8 mouse cellular contexts compared by ENCODE assay signal in genomic region chr17:12757990-12758389, GRCm38 (mm10). TPM values are rescaled to one million over a fixed set of nuclear protein-coding genes. Genes with fewer than 3 reads are reported as not detected.
DNase-seq lines count a peak whose midpoint lies in the region; ATAC-seq and TF ChIP-seq lines count a peak whose summit lies in the region.

No protein-coding gene starts in this region.

- 32% methylated on average over 5 of the region's 5 CpGs for WGBS in heart, embryonic 16.5 days
- WGBS in thymus, adult 2 months, result 51% methylated on average over 5 of the region's 5 CpGs

- H3K4me2 ChIP-seq in CH12.LX (ENCODE audit: insufficient read depth, low read depth, poor library complexity, severe bottlenecking), result peak overlapping the region; percentile 46; the same call in 1 of the 2 replicates
- H3K4me2 ChIP-seq in heart, embryonic 16.5 days (ENCODE audit: low read depth, low read length), result peak overlapping the region; percentile 5; the same call in 1 of the 2 replicates
- H3K4me2 ChIP-seq in myocyte (ENCODE audit: low read depth), result peak overlapping the region; percentile 57

- H3K27me3 ChIP-seq in CH12.LX (replicated peaks), result no peaks in the 10 kb centered on the region
- H3K27me3 ChIP-seq in heart, embryonic 16.5 days (ENCODE audit: control insufficient read depth, insufficient read depth, low read length), result no peaks in the 10 kb centered on the region
- no peaks in the 10 kb centered on the region for H3K27me3 ChIP-seq in myocyte (ENCODE audit: control insufficient read depth, insufficient read depth, insufficient read length)
- no peaks in the 10 kb centered on the region for H3K27me3 ChIP-seq in thymus, adult 2 months (ENCODE audit: control insufficient read depth, insufficient read depth, low read length)

- H3K4me3 ChIP-seq in CH12.LX (replicated peaks in 1 of 3; ENCODE audit: low read depth in 2 of 3, low read length in 2 of 3, poor library complexity in 1 of 3) (no peak overlapping the region), myocyte (no peak overlapping the region)
- no peak overlapping the region for H3K4me3 ChIP-seq in heart, embryonic 16.5 days (ENCODE audit: low read length)
- no peak overlapping the region for H3K4me3 ChIP-seq in thymus, adult 2 months (ENCODE audit: control insufficient read depth, insufficient read depth, low read length)

- H3K9ac ChIP-seq in CH12.LX (ENCODE audit: insufficient read depth, low read depth), result no peak overlapping the region
- peak overlapping the region; percentile 0 for H3K9ac ChIP-seq in heart, embryonic 16.5 days (ENCODE audit: low read length)

- TF ChIP-seq EP300 in CH12.LX (IDR thresholded peaks at IDR 0.05; ENCODE audit: low read length), result peak; percentile 42; the same call in 1 of the 2 replicates

- no peak for ATAC-seq in heart, embryonic 16.5 days (replicated peaks; ENCODE audit: extremely low read depth, insufficient read depth, low FRiP score)
- no peak for ATAC-seq in erythroblast, adult 5-6 weeks (replicated peaks; ENCODE audit: low FRiP score, poor library complexity, severe bottlenecking)

- H3K4me1 ChIP-seq in CH12.LX (ENCODE audit: control insufficient read depth in 1 of 2, insufficient read depth in 2 of 2), result peaks cover 56 to 86% of the 10 kb centered on the region in 2 experiments
- H3K4me1 ChIP-seq in heart, embryonic 16.5 days (ENCODE audit: control insufficient read depth, insufficient read depth, low read length), result peaks cover 88% of the 10 kb centered on the region
- H3K4me1 ChIP-seq in thymus, adult 2 months (replicated peaks; ENCODE audit: control insufficient read depth, insufficient read depth, low read length), result peaks cover 32% of the 10 kb centered on the region

- peaks cover 51% of the 10 kb centered on the region for H3K79me2 ChIP-seq in CH12.LX (replicated peaks; ENCODE audit: control insufficient read depth, extremely low read depth, insufficient read depth, poor library complexity, severe bottlenecking)
- no peaks in the 10 kb centered on the region for H3K79me2 ChIP-seq in myocyte (ENCODE audit: control insufficient read depth, insufficient read depth)

- H3K36me3 ChIP-seq in CH12.LX (replicated peaks in 1 of 2; ENCODE audit: control insufficient read depth in 1 of 2, insufficient read depth in 1 of 2, low read length in 1 of 2) (peaks cover 2 to 44% of the 10 kb centered on the region in 2 experiments), myocyte (ENCODE audit: control insufficient read depth, insufficient read depth) (no peaks in the 10 kb centered on the region)
- peaks cover 15% of the 10 kb centered on the region for H3K36me3 ChIP-seq in heart, embryonic 16.5 days (ENCODE audit: control insufficient read depth, insufficient read depth)
- H3K36me3 ChIP-seq in thymus, adult 2 months (ENCODE audit: control insufficient read depth, insufficient read depth, low read length), result no peaks in the 10 kb centered on the region

- no peak for TF ChIP-seq RAD21 in CH12.LX (IDR thresholded peaks at IDR 0.05; ENCODE audit: low read depth, low read length)

- H3K27ac ChIP-seq in CH12.LX (ENCODE audit: insufficient read depth, low read depth), result peak overlapping the region; percentile 21; the same call in 1 of the 2 replicates
- peak overlapping the region; percentile 93 for H3K27ac ChIP-seq in heart, embryonic 16.5 days (ENCODE audit: low read length)
- no peak overlapping the region for H3K27ac ChIP-seq in thymus, adult 2 months (ENCODE audit: control insufficient read depth, insufficient read depth, low read length)

- peak; percentile 49 to 72 for DNase-seq in kidney, postnatal 25 days
- no peak for DNase-seq in kidney, adult 9 months
- peak; percentile 59 for DNase-seq in CH12.LX (ENCODE audit: extremely low read depth)
- DNase-seq in cerebellum, adult 11 months, result peak; percentile 89
- DNase-seq in thymus, adult 2 months, result no peak

- in situ Hi-C loops in CH12.LX (cut with MboI; ENCODE audit: low pct_ligation_motif_present, low pct_unique_long_range_greater_than_20kb, low sequenced_read_pairs), result loop anchor here (25.0 kb wide), 1 partner anchor 596 kb away; no protein-coding TSS in a partner anchor

- dilution Hi-C loops in CH12.LX (cut with MboI; ENCODE audit: extremely low pct_ligation_motif_present, extremely low pct_unique_long_range_greater_than_20kb, low sequenced_read_pairs), result no loop called here

- H3ac ChIP-seq in myocyte (ENCODE audit: control insufficient read depth, insufficient read length), result no peak overlapping the region

- TF ChIP-seq CTCF in CH12.LX (conservative IDR thresholded peaks at IDR 0.05 in 1 of 2, IDR thresholded peaks at IDR 0.05 in 1 of 2; ENCODE audit: low read depth in 2 of 2, low read length in 2 of 2), result no peak
- TF ChIP-seq CTCF in thymus, adult 2 months (IDR thresholded peaks at IDR 0.05; ENCODE audit: borderline replicate concordance, control insufficient read depth, extremely low read depth, insufficient read depth, low read length, poor library complexity), result no peak

- TF ChIP-seq POLR2A in CH12.LX (IDR thresholded peaks at IDR 0.05; ENCODE audit: low read depth, low read length), result no peak
- TF ChIP-seq POLR2A in myocyte (IDR thresholded peaks at IDR 0.05; ENCODE audit: insufficient read length, low read depth), result no peak
- TF ChIP-seq POLR2A in thymus, adult 2 months (IDR thresholded peaks at IDR 0.05; ENCODE audit: control insufficient read depth, extremely low read depth, insufficient read depth, low read length, poor library complexity), result no peak

- no peaks in the 10 kb centered on the region for H3K9me3 ChIP-seq in CH12.LX (replicated peaks; ENCODE audit: low read length)
- H3K9me3 ChIP-seq in heart, embryonic 16.5 days (replicated peaks; ENCODE audit: control insufficient read depth, low read length), result no peaks in the 10 kb centered on the region

TF ChIP-seq in CH12.LX, 34 proteins besides CTCF, POLR2A, EP300 and RAD21:
- TF ChIP-seq MXI1 (IDR thresholded peaks at IDR 0.05; ENCODE audit: low read depth, low read length), result peak; percentile 84
- TF ChIP-seq PAX5 (IDR thresholded peaks at IDR 0.05; ENCODE audit: low read length), result no peak
- TF ChIP-seq ETS1 (conservative IDR thresholded peaks at IDR 0.05; ENCODE audit: low read depth, low read length), result peak; percentile 86
- TF ChIP-seq ELF1 (IDR thresholded peaks at IDR 0.05; ENCODE audit: low read depth, low read length), result peak; percentile 23; the same call in 1 of the 2 replicates
- no peak for TF ChIP-seq NRF1 (IDR thresholded peaks at IDR 0.05; ENCODE audit: low read depth, low read length)
- peak; percentile 53; the same call in 1 of the 2 replicates for TF ChIP-seq MEF2A (IDR thresholded peaks at IDR 0.05; ENCODE audit: borderline replicate concordance, low read depth, low read length)
- TF ChIP-seq BHLHE40 (IDR thresholded peaks at IDR 0.05; ENCODE audit: low read depth, low read length), result peak; percentile 53
- 0 out of 2 replicates have a peak, but pooled peaks have one; percentile 24 for TF ChIP-seq TCF12 (IDR thresholded peaks at IDR 0.05; ENCODE audit: low read depth, low read length)
TF ChIP-seq in CH12.LX: peak in this region for 6.

TF ChIP-seq in myocyte, 11 proteins besides CTCF, POLR2A, EP300 and RAD21:
- TF ChIP-seq E2F4 (IDR thresholded peaks at IDR 0.05; ENCODE audit: insufficient read depth) (no peak), MYOG (IDR thresholded peaks at IDR 0.05; ENCODE audit: control insufficient read depth in 1 of 3, insufficient read depth in 1 of 3, insufficient read length in 2 of 3, low read depth in 2 of 3) (peak in 2 of 3 experiments; percentile 55 to 83), SRF (IDR thresholded peaks at IDR 0.05; ENCODE audit: control insufficient read depth, insufficient read length, low read depth) (no peak), USF1 (IDR thresholded peaks at IDR 0.05; ENCODE audit: low read depth) (no peak), TCF3 (IDR thresholded peaks at IDR 0.05; ENCODE audit: insufficient read length, low read depth) (no peak), REST (IDR thresholded peaks at IDR 0.05; ENCODE audit: insufficient read depth, insufficient read length) (no peak), CEBPB (IDR thresholded peaks at IDR 0.05; ENCODE audit: insufficient read depth, poor library complexity, severe bottlenecking) (no peak), POLR2AphosphoS2 (IDR thresholded peaks at IDR 0.05; ENCODE audit: insufficient read length, low read depth) (no peak), TCF12 (IDR thresholded peaks at IDR 0.05; ENCODE audit: insufficient read depth, poor library complexity, severe bottlenecking) (peak; percentile 18), MYOD1 (IDR thresholded peaks at IDR 0.05; ENCODE audit: control insufficient read depth in 1 of 3, insufficient read length in 2 of 3, low read depth in 2 of 3) (peak in 1 of 3 experiments; percentile 71), MAX (IDR thresholded peaks at IDR 0.05; ENCODE audit: low read depth) (no peak)

RNA-seq across cellular contexts. Expression of gene Igf2r, which starts 11.5 kb away (rescaled TPM):
- total RNA-seq in CH12.LX (2012; rRNA removed) (57.5 and 61.8 TPM in 2 replicates), CH12.LX (2014; rRNA removed) (25.6 and 27.8 TPM in 2 replicates)
- polyA plus RNA-seq in CH12.LX (2012; ENCODE audit: insufficient read length, low read depth) (32.3 and 34.6 TPM in 2 replicates), myocyte (2012; fragmentation: generic; extraction: Trizol) (21.6 TPM)
- 98.0 and 133 TPM in 2 replicates for polyA plus RNA-seq in heart, embryonic 16.5 days (2015; fragmentation: Nextera tagmentation; extraction: Ambion mirVana)
- 27.7 and 31.8 TPM in 2 replicates for polyA plus RNA-seq in thymus, adult 2 months (2012; rRNA removed)
- total RNA-seq in erythroblast, adult 5-6 weeks (2015; ENCODE audit: low replicate concordance), result 0.96 and 3.3 TPM in 2 replicates
- total RNA-seq in erythroblast, adult 5-6 weeks (2017; ENCODE audit: low replicate concordance), result 4.9 TPM in 2 replicates

Comparison
In these comparisons a context has a peak if more than half of its experiments do, and no peak if none do; other contexts are left out.
1. DNase-seq: peak in kidney, postnatal 25 days (2 of 2), CH12.LX (single experiment) and cerebellum, adult 11 months (single experiment); none in kidney, adult 9 months (single experiment) and thymus, adult 2 months (single experiment).
2. H3K4me2 ChIP-seq: peak in every context shown above with its lines; median percentile 57 in myocyte; 46 in CH12.LX; 5 in heart, embryonic 16.5 days.